Mouse (Mus musculus) hindbrain, embryonic 10.5 days (tissue): ENCODE measurements around the gene Zfp36. TPM values are rescaled to one million over a fixed set of nuclear protein-coding genes. Genes with fewer than 3 reads are reported as not detected.

Source experiments
- DNase-seq: peaks from one replicate; pipeline ENCODE4 v3.0.0-alpha.2; 2017; ENCODE audit warnings: low spot score
- H3K27ac ChIP-seq: fragments of 300-500 bp; sonication (generic); 2 replicates; pipeline ENCODE4 v1.5.1; 2016; ENCODE audit warnings: mild to moderate bottlenecking, moderate library complexity
- H3K27me3 ChIP-seq: fragments of 300-500 bp; sonication (generic); 2 replicates; pipeline ENCODE4 v1.6.1; 2016; ENCODE audit warnings: mild to moderate bottlenecking; ENCODE audit not compliant: poor library complexity, insufficient read depth, severe bottlenecking
- H3K36me3 ChIP-seq: fragments of 300-500 bp; sonication (generic); 2 replicates; pipeline ENCODE4 v1.6.1; 2016; ENCODE audit warnings: mild to moderate bottlenecking, moderate library complexity
- H3K4me1 ChIP-seq: fragments of 300-500 bp; sonication (generic); replicated peaks from 2 replicates; pipeline ENCODE4 v1.6.1; 2016; ENCODE audit warnings: mild to moderate bottlenecking
- H3K4me3 ChIP-seq: fragments of 300-500 bp; sonication (generic); 2 replicates; pipeline ENCODE4 v1.5.1; 2016; ENCODE audit warnings: mild to moderate bottlenecking, moderate library complexity
- H3K9me3 ChIP-seq: fragments of 300-500 bp; sonication (generic); 2 replicates; pipeline ENCODE4 v1.6.1; 2016; ENCODE audit warnings: mild to moderate bottlenecking, moderate library complexity
- WGBS: fragments of 180-500 bp; shearing (Covaris S2); methylation state at CpG from one replicate; pipeline ENCODE4 v1.1.7; 2016; 5-methylcytosine and 5-hydroxymethylcytosine counted together
- polyA plus RNA-seq: library from polyadenylated mRNA; unstranded; fragments of >200 nt; fragmentation: Nextera tagmentation; extraction: Ambion mirVana; gene quantifications from 2 replicates; pipeline ENCODE4 v1.2.1, GENCODE M21; 2016

The Zfp36 gene
- polyA plus RNA-seq, 1 experiment from 2014 or later, result 5.8 TPM

GRCm38 (mm10) chr7:28381938-28382337 lies 1.9 kb upstream of the Zfp36 start:
- H3K4me3 ChIP-seq, result peak overlapping the region; percentile 48
- peaks cover 29% of the 10 kb centered on the region for H3K36me3 ChIP-seq
- 10% methylated on average over 20 of the region's 20 CpGs for WGBS
- H3K9me3 ChIP-seq, result no peaks in the 10 kb centered on the region
- peak overlapping the region; percentile 91 for H3K27ac ChIP-seq
- peaks cover 66% of the 10 kb centered on the region for H3K4me1 ChIP-seq
- peak; percentile 76 for DNase-seq
- H3K27me3 ChIP-seq, result peaks cover 23% of the 10 kb centered on the region

- H3K4me3 ChIP-seq, result peak overlapping the region; percentile 48
- H3K27me3 ChIP-seq, result peaks cover 24% of the 10 kb centered on the region
- peak overlapping the region; percentile 91 for H3K27ac ChIP-seq
- peaks cover 23% of the 10 kb centered on the region for H3K36me3 ChIP-seq
- 10% methylated on average over 30 of the region's 30 CpGs for WGBS
- H3K4me1 ChIP-seq, result peaks cover 72% of the 10 kb centered on the region
- no peaks in the 10 kb centered on the region for H3K9me3 ChIP-seq
- peak; percentile 50 for DNase-seq
Observed at GRCm38 (mm10) chr7:28381017-28381790, 1.2 kb upstream of the Zfp36 start.

- peak; percentile 88 for DNase-seq
- peaks cover 24% of the 10 kb centered on the region for H3K27me3 ChIP-seq
- peak overlapping the region; percentile 66 for H3K4me3 ChIP-seq
- H3K9me3 ChIP-seq, result no peaks in the 10 kb centered on the region
- peaks cover 10% of the 10 kb centered on the region for H3K36me3 ChIP-seq
- under 1% methylated on average over 53 of the region's 53 CpGs for WGBS
- peak overlapping the region; percentile 93 for H3K27ac ChIP-seq
- peaks cover 89% of the 10 kb centered on the region for H3K4me1 ChIP-seq
Observed at GRCm38 (mm10) chr7:28378769-28379651, 1.0 kb downstream of the Zfp36 start.

- H3K4me3 ChIP-seq, result peak overlapping the region; percentile 66
- H3K36me3 ChIP-seq, result peaks cover 10% of the 10 kb centered on the region
- peaks cover 24% of the 10 kb centered on the region for H3K27me3 ChIP-seq
- H3K27ac ChIP-seq, result peak overlapping the region; percentile 93
- WGBS, result 45% methylated on average over 32 of the region's 32 CpGs
- no peak for DNase-seq
- H3K4me1 ChIP-seq, result peaks cover 90% of the 10 kb centered on the region
- no peaks in the 10 kb centered on the region for H3K9me3 ChIP-seq
Observed at GRCm38 (mm10) chr7:28378066-28378690, 1.9 kb downstream of the Zfp36 start.

- Histone ChIP-seq H3K27ac (peak overlapping the region; percentile 93), H3K9me3 (no peaks in the 10 kb centered on the region), H3K4me3 (peak overlapping the region; percentile 66), H3K27me3 (peaks cover 24% of the 10 kb centered on the region), H3K36me3 (peaks cover 10% of the 10 kb centered on the region), H3K4me1 (peaks cover 82% of the 10 kb centered on the region)
- WGBS, result 76% methylated on average over 18 of the region's 18 CpGs
- DNase-seq, result no peak
Observed at GRCm38 (mm10) chr7:28377190-28378065, 2.6 kb downstream of the Zfp36 start.

GRCm38 (mm10) chr7:28376011-28376771 lies 3.9 kb downstream of the Zfp36 start:
- WGBS, result 3% methylated on average over 30 of the region's 30 CpGs
- H3K27ac ChIP-seq, result peak overlapping the region; percentile 93
- H3K4me3 ChIP-seq, result peak overlapping the region; percentile 50
- peaks cover 72% of the 10 kb centered on the region for H3K4me1 ChIP-seq
- H3K27me3 ChIP-seq, result peaks cover 24% of the 10 kb centered on the region
- peak; percentile 68 for DNase-seq
- H3K9me3 ChIP-seq, result no peaks in the 10 kb centered on the region
- peaks cover 10% of the 10 kb centered on the region for H3K36me3 ChIP-seq

GRCm38 (mm10) chr7:28375176-28375921 lies 4.7 kb downstream of the Zfp36 start:
- H3K9me3 ChIP-seq, result no peaks in the 10 kb centered on the region
- peaks cover 17% of the 10 kb centered on the region for H3K27me3 ChIP-seq
- peak; percentile 91 for DNase-seq
- peaks cover 72% of the 10 kb centered on the region for H3K4me1 ChIP-seq
- peaks cover 12% of the 10 kb centered on the region for H3K36me3 ChIP-seq
- peak overlapping the region; percentile 93 for H3K27ac ChIP-seq
- H3K4me3 ChIP-seq, result peak overlapping the region; percentile 50
- whole genome bisulfite sequencing, result 2% methylated on average over 34 of the region's 36 CpGs

GRCm38 (mm10) chr7:28374647-28375046 lies 5.4 kb downstream of the Zfp36 start:
- no peak for DNase-seq
- WGBS, result 81% methylated on average over 10 of the region's 10 CpGs
- Histone ChIP-seq H3K9me3 (no peaks in the 10 kb centered on the region), H3K27me3 (peaks cover 17% of the 10 kb centered on the region), H3K36me3 (peaks cover 19% of the 10 kb centered on the region), H3K4me3 (peak overlapping the region; percentile 50), H3K27ac (peak overlapping the region; percentile 93), H3K4me1 (peaks cover 76% of the 10 kb centered on the region)

- Histone ChIP-seq H3K27ac (peak overlapping the region; percentile 59; the same call in 1 of the 2 replicates), H3K36me3 (peaks cover 26% of the 10 kb centered on the region), H3K27me3 (peaks cover 17% of the 10 kb centered on the region), H3K4me1 (peaks cover 76% of the 10 kb centered on the region), H3K4me3 (0 out of 2 replicates have a peak overlapping the region, but pooled peaks have one; percentile 13), H3K9me3 (no peaks in the 10 kb centered on the region)
- no peak for DNase-seq
- WGBS, result 79% methylated on average over 7 of the region's 7 CpGs
Observed at GRCm38 (mm10) chr7:28373891-28374495, 6.1 kb downstream of the Zfp36 start.

- Histone ChIP-seq H3K36me3 (peaks cover 33% of the 10 kb centered on the region), H3K27me3 (peaks cover 14% of the 10 kb centered on the region), H3K4me1 (peaks cover 77% of the 10 kb centered on the region), H3K9me3 (no peaks in the 10 kb centered on the region), H3K4me3 (peak overlapping the region; percentile 74), H3K27ac (peak overlapping the region; percentile 95)
- under 1% methylated on average over 9 of the region's 9 CpGs for WGBS
- DNase-seq, result peak; percentile 77
Observed at GRCm38 (mm10) chr7:28373131-28373581, 6.9 kb downstream of the Zfp36 start.
